Mouse (Mus musculus): ENCODE data around the gene Pou4f2.

DNA sequence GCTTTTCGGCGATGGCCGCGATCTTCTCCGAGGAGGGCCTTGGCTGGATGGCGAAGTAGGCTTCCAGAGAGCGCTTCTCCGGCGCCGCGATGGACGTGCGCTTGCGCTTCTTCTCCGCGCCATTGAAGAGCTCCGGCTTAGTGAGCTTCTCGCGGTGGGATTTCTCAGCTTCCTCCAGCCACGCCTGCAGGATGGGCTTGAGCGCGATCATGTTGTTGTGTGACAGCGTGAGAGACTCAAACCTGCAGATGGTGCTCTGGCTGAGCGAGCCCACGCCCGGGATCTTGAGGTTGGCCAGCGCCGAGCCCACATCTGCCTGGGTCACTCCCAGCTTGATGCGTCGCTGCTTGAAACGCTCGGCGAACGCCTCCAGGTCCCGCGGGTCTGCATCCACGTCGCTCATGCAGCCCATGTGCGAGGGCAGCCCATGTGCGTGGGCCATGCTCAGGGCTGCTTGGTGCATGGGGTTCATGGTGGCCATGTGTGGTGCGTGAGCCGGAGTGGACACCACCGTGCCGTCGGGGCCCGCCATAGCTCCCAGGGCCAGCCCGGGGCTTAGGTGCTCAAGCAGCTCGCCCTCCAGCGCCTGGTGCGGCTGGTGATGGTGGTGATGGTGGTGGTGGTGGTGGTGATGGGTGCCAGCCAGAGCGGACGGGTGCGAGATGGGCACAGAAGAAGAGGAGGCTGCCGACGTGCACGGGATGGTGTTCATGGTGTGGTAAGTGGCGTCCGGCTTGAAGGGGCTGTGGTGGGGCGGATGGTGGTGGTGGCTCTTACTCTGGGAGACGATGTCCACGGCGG, 1.4 kb downstream of the Pou4f2 start:
- no peak for TF ChIP-seq CTCF (IDR thresholded peaks at IDR 0.05; ENCODE audit: low read depth, low read length)
- TF ChIP-seq GATA2 (IDR thresholded peaks at IDR 0.05; ENCODE audit: borderline replicate concordance, low read depth, low read length), result no peak
